Mouse (Mus musculus) kidney, adult 2 months (tissue): ENCODE data around the gene Apbb1ip. TPM values are rescaled to one million over a fixed set of nuclear protein-coding genes. Genes with fewer than 3 reads are reported as not detected.
"Not testable (repeated sequence)": the region's sequence is repeated elsewhere in the genome, so short reads cannot be mapped to it uniquely, and the experiment has no call there.

ENCODE experiments used
- DNase-seq: peaks from one replicate; pipeline ENCODE4 v3.0.0; 2021
- H3K27ac ChIP-seq: fragments of 200-500 bp; 2 replicates; pipeline ENCODE4 v1.5.1; 2012; ENCODE audit warnings: low read depth, low read length, control low read depth, inconsistent platforms; ENCODE audit not compliant: insufficient read depth
- H3K27me3 ChIP-seq: fragments of 200-500 bp; replicated peaks from 2 replicates; pipeline ENCODE4 v1.6.1; 2012; ENCODE audit warnings: mild to moderate bottlenecking, moderate library complexity, low read length, inconsistent platforms; ENCODE audit not compliant: control insufficient read depth, insufficient read depth
- H3K36me3 ChIP-seq: fragments of 200-500 bp; 2 replicates; pipeline ENCODE4 v1.6.1; 2012; ENCODE audit warnings: mild to moderate bottlenecking, moderate library complexity, low read length, inconsistent platforms; ENCODE audit not compliant: control insufficient read depth, insufficient read depth
- H3K4me1 ChIP-seq: fragments of 200-500 bp; 2 replicates; pipeline ENCODE4 v1.6.1; 2011; ENCODE audit warnings: low read length; ENCODE audit not compliant: control insufficient read depth, insufficient read depth
- H3K4me3 ChIP-seq: fragments of 200-500 bp; 2 replicates; pipeline ENCODE4 v1.5.1; 2011; ENCODE audit warnings: mild to moderate bottlenecking, low read depth, low read length, control low read depth; ENCODE audit not compliant: insufficient read depth
- CTCF ChIP-seq: fragments of 200-500 bp; conservative IDR thresholded peaks from 2 replicates; pipeline ENCODE4 v1.5.1; 2011; ENCODE audit warnings: low read depth, mild to moderate bottlenecking, control low read depth, low read length, moderate library complexity, mixed read lengths; ENCODE audit not compliant: insufficient read depth, insufficient read length
- POLR2A ChIP-seq: fragments of 200-500 bp; IDR thresholded peaks from one replicate; pipeline ENCODE4 v1.6.1; 2011; ENCODE audit warnings: low read depth, low read length, control low read depth
- WGBS: fragments of 180-500 bp; shearing (Covaris S2); methylation state at CpG from one replicate; pipeline ENCODE4 v1.1.7; 2018; 5-methylcytosine and 5-hydroxymethylcytosine counted together
- polyA plus RNA-seq: library from polyadenylated mRNA; depleted of rRNA; stranded (reverse); fragments of >200 nt; gene quantifications from 2 replicates; pipeline ENCODE4 v1.2.3, GENCODE M21; 2012

Gene Apbb1ip
- polyA plus RNA-seq, 1 experiment = 2.0 TPM

DNA sequence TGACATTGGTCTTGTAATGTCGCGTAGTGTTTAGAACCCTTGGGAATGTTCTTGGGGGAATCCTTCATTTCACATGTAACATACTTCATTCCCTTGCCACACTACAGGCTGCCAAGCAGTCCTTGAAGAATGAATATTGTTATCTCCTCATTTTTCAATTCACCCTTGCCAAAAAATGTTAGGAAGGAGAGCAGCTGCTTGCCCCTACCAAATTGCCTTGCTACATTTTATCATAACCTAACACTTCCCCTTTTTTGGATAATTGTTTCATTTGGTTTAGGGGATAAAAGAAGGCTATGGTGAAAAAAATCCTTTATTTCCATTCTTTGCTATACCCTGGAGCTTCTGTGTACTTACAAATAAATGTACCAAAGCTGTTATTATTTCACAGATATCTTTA lies 41.8 kb downstream of the Apbb1ip start:
- WGBS = 98% methylated on average over 2 of the region's 2 CpGs
- Histone ChIP-seq H3K36me3 (no peaks in the 10 kb centered on the region), H3K4me3 (no peak overlapping the region), H3K4me1 (no peaks in the 10 kb centered on the region), H3K27ac (no peak overlapping the region), H3K27me3 (no peaks in the 10 kb centered on the region)
- DNase-seq = no peak
- TF ChIP-seq CTCF (no peak), POLR2A (no peak)

- WGBS = 73% methylated on average over 1 of the region's 1 CpGs
- TF ChIP-seq CTCF = no peak
- no peak for TF ChIP-seq POLR2A
- no peaks in the 10 kb centered on the region for H3K27me3 ChIP-seq
- no peak overlapping the region for H3K27ac ChIP-seq
- H3K4me1 ChIP-seq = no peaks in the 10 kb centered on the region
- no peak overlapping the region for H3K4me3 ChIP-seq
- H3K36me3 ChIP-seq = no peaks in the 10 kb centered on the region
- DNase-seq = no peak
Observed at GRCm38 (mm10) chr2:22816231-22816630, 42.3 kb downstream of the Apbb1ip start.

DNA sequence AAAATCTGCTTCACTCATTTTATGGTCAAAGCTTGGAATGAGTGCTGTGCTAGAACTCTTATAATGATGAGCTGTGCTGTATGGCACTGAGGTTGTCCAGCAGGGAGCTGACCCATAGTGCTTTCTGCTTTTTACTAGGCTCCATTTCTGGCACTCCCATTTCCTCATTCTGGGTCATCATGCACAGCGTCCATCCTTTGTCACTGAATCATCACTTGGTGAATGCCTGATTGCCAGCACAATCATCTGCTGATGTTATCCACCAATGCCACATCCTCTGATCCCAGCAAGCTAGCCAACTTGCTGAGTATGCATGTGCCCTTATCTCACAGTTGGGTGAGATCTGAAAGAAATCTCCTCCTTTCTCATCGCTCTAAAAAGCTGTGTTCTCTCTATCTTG lies 48.4 kb downstream of the Apbb1ip start:
- H3K4me3 ChIP-seq = no peak overlapping the region
- H3K4me1 ChIP-seq = no peaks in the 10 kb centered on the region
- no peak for TF ChIP-seq POLR2A
- no peak for TF ChIP-seq CTCF
- WGBS = 72% methylated on average over 2 of the region's 2 CpGs
- no peak for DNase-seq
- H3K36me3 ChIP-seq = no peaks in the 10 kb centered on the region
- H3K27ac ChIP-seq = no peak overlapping the region
- H3K27me3 ChIP-seq = no peaks in the 10 kb centered on the region

DNA sequence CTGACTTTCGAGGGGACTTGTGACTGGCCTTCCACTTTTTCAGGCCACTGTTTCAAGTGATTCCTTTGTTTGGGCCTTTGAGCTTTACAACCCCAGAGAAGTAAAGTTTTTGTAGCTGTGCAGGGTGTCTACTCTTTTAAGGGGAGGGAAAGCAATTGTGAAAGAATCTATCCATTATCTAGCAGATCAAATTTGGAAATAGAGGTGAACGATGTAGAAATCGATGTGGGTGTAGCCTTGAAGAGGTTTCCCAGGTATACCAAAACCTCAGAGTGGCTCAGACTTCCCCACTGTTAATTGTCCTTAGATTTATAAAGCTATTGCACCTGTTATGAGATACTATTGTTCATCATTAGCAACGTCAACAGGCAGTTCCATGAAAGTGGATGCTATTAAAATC lies 71.6 kb downstream of the Apbb1ip start:
- no peak overlapping the region for H3K4me3 ChIP-seq
- no peaks in the 10 kb centered on the region for H3K27me3 ChIP-seq
- no peaks in the 10 kb centered on the region for H3K36me3 ChIP-seq
- 86% methylated on average over 4 of the region's 4 CpGs for WGBS
- DNase-seq = no peak
- TF ChIP-seq CTCF = no peak
- no peak for TF ChIP-seq POLR2A
- H3K4me1 ChIP-seq = no peaks in the 10 kb centered on the region
- H3K27ac ChIP-seq = no peak overlapping the region

DNA sequence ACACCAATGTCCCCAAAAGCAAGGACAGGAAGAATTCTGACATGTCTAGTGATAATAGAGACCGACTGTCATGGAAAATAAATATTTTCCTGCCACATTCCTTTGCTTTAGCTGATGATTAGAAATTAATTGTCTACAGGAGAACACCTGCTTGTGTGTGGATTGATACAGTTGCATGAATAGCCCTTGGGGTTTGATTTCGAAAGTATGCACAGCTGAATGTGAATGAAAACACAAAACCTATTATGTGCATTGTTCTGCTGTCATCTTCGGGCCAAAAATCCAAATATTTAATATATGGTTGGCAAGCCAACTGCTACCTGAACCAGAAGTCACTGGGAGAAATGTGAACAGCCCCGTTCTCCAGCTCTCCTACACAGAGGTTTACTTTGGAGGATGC lies 78.0 kb downstream of the Apbb1ip start:
- H3K36me3 ChIP-seq = no peaks in the 10 kb centered on the region

GRCm38 (mm10) chr2:22857501-22857900 lies 83.6 kb downstream of the Apbb1ip start:
- no peaks in the 10 kb centered on the region for H3K27me3 ChIP-seq
- TF ChIP-seq CTCF = no peak
- TF ChIP-seq POLR2A = no peak
- no peak for DNase-seq
- no peak overlapping the region for H3K27ac ChIP-seq
- H3K4me1 ChIP-seq = no peaks in the 10 kb centered on the region
- H3K4me3 ChIP-seq = no peak overlapping the region
- WGBS = 69% methylated on average over 3 of the region's 3 CpGs
- no peaks in the 10 kb centered on the region for H3K36me3 ChIP-seq

More for the DNA sequence above, 78.0 kb downstream of the Apbb1ip start:
- H3K27ac ChIP-seq = no peak overlapping the region
- WGBS = 75% methylated on average over 4 of the region's 4 CpGs
- DNase-seq = no peak
- TF ChIP-seq CTCF (no peak), POLR2A (no peak)
- H3K4me1 ChIP-seq = no peaks in the 10 kb centered on the region
- H3K4me3 ChIP-seq = no peak overlapping the region
- H3K27me3 ChIP-seq = no peaks in the 10 kb centered on the region

- WGBS = 81% methylated on average over 2 of the region's 2 CpGs
- no peak for TF ChIP-seq CTCF
- TF ChIP-seq POLR2A = no peak
Observed at GRCm38 (mm10) chr2:22862194-22862593, 88.3 kb downstream of the Apbb1ip start.

GRCm38 (mm10) chr2:22864394-22865037 lies 90.6 kb downstream of the Apbb1ip start:
- DNase-seq = peak; percentile 69
- 2% methylated on average over 6 of the region's 6 CpGs for WGBS

More at GRCm38 (mm10) chr2:22862194-22862593, 88.3 kb downstream of the Apbb1ip start:
- H3K36me3 ChIP-seq = no peaks in the 10 kb centered on the region
- no peak overlapping the region for H3K4me3 ChIP-seq
- no peak for DNase-seq
- no peaks in the 10 kb centered on the region for H3K27me3 ChIP-seq
- no peaks in the 10 kb centered on the region for H3K4me1 ChIP-seq
- H3K27ac ChIP-seq = no peak overlapping the region

More at GRCm38 (mm10) chr2:22864394-22865037, 90.6 kb downstream of the Apbb1ip start:
- peak; percentile 88 for TF ChIP-seq CTCF
- not testable (repeated sequence) for H3K27ac ChIP-seq, H3K4me3 ChIP-seq, H3K4me1 ChIP-seq, H3K36me3 ChIP-seq, H3K27me3 ChIP-seq
